Mouse (Mus musculus): ENCODE data around the gene 1700015G11Rik.

DNA sequence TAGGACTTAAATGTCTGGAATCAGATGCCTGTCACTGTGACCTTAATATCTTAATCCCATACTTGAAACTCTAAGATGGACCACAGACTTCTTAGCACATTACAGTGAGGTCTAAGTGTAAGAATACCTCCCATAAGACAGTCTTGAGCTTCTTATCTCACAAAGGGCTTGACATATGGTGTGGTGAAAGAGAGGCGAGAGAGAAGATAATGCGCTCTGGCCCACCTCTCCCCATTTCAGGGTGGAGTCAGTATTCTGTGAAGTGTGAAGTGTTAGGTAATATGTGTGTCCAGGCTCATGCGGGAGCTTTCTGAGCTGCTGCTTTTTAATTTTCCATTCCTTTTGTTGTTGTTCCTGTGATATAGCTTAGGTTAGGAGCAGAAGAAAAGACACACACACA lies 24.5 kb downstream of the 1700015G11Rik start:
- TF ChIP-seq EP300 (IDR thresholded peaks at IDR 0.05; ENCODE audit: low read depth) (peak; percentile 88), CTCF (IDR thresholded peaks at IDR 0.05; ENCODE audit: low read depth) (no peak)
